Mouse (Mus musculus) cortical plate, adult 2 months (tissue): ENCODE measurements around the gene Olfr427.

Experiments
- CTCF ChIP-seq: fragments of 200-500 bp; IDR thresholded peaks from 2 replicates; pipeline ENCODE4 v1.5.1; 2011; ENCODE audit warnings: mild to moderate bottlenecking, control low read depth, low read length; ENCODE audit not compliant: insufficient read depth; ENCODE audit errors: extremely low read depth
- POLR2A ChIP-seq: fragments of 200-500 bp; IDR thresholded peaks from 2 replicates; pipeline ENCODE4 v1.6.1; 2011; ENCODE audit warnings: mild to moderate bottlenecking, low read length, control low read depth; ENCODE audit not compliant: insufficient read depth; ENCODE audit errors: extremely low read depth

GRCm38 (mm10) chr1:174131999-174132398, 35.3 kb downstream of the Olfr427 start:
- TF ChIP-seq CTCF (no peak), POLR2A (no peak)
